Mouse (Mus musculus) 3134 (cell line): ENCODE measurements around the gene Gm10644.
A peak's percentile ranks its signal among the peaks of the same experiment; 100 is the strongest.
"Not testable (repeated sequence)": the region's sequence is repeated elsewhere in the genome, so short reads cannot be mapped to it uniquely, and the experiment has no call there.

ENCODE experiments used
- DNase-seq: peaks from one replicate; pipeline ENCODE4 v3.0.0-alpha.2; 2011; ENCODE audit warnings: low spot score; ENCODE audit not compliant: insufficient read length; ENCODE audit errors: extremely low read depth

Gm10644 gene

DNA sequence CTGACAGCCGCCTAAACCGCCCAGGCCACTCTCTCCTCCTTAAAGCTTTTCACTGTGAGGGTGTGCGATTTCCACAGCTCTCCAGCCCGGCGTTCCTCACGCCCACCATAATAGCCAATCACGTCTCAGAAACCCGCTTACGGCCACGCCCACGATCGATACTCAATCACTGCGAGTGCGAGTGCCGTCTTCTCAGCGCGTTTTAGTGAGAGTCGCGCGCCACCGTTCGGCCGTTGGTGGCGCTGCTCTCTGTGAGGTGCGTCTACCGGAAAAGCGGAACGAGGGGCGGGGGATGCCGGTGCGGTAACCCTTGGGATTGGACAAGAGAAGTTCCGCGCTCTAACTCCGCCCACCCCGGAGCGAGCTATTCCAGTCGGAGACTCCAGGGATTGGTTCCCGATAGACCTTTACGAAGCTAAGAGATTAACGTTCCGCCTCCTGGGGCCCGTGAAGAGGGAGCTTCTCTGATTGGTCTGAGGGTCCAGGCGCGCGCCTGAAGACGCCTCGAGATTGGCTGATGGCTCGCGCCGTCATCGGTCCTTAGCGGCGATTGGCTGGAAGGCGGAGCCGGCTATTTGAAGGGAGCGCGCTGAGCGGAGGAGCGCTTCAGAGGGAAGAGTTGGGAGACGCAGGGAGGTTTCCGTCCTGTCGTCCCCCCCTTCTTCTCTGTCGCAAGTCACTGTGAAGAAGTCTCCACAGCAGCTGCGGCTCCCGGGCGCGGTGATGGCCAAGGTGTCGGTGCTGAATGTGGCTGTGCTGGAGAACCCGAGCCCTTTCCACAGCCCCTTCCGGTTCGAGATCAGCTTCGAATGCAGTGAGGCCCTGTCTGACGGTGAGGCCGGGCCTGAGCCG is at the start of gene Gm10644, which contains the start of gene Asf1b:
TSS of gene Gm10644 (minus strand) at position 100 of the 852 bp plus-strand sequence.
TSS of gene Asf1b (plus strand) at position 402 of the 852 bp plus-strand sequence.
- DNase-seq: peak; percentile 99

DNA sequence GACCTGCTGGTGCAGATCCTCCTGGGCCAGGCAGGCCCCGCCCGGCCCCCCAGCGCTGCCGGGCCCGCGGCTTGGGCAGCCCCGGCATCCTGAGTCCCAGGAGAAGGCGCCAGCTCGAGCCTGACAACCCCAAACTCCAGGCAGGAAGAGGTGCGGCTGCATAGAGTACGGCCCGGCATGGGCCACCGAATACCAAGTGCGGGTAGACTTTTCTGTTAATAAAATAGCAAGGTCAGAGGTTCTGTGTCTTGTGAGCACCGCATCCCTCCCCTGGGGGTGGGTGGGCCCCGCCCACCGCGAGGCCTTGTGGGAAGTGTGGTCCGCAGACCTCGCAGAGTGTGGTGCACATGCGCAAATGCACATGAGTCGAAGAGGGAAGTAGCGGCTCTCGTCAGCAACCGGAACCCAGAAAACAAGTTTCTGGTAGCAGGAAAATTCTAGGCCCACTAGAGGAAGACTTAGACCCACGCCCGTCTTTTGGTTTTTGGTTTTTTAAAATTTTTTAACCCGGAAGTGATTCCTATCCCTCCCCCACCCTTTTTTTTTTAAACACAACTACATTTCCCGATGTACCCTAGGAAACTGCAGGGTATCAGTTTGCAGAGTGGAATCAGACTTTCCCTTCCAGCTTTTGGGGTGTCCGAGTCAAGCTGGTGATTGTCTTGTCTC is 49.7 kb upstream of the Gm10644 start:
- DNase-seq: peak; percentile 98

DNA sequence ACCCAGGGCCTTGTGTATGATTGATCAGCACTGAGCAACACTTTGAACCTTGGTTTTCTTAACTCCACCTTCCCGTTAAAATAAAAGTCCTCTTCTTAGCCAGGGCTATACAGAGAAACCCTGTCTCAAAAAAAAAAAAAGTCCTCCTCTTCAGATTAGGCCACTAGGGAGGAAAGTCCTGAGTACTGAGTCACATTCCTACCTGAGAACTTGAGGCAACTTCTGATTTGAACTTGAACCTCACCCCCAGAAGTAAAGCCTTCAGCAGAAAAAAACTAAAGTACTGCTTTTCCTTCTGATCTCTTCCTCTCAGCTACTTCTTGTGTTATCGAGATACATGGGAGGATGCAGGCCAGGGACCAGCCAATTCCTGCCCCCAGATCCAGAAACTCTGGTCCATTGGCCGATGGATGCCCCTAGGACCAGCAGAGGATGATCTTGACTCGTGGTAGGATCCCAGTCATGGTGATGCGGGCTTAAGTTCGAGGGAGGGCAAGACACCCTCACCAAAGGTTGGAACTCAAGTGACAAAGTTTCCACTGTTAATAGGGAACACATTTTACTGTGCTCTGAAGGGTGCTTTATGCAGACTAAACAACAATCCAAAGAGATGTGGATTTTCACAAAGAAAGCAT is 48.7 kb upstream of the Gm10644 start:
- DNase-seq: no peak

DNA sequence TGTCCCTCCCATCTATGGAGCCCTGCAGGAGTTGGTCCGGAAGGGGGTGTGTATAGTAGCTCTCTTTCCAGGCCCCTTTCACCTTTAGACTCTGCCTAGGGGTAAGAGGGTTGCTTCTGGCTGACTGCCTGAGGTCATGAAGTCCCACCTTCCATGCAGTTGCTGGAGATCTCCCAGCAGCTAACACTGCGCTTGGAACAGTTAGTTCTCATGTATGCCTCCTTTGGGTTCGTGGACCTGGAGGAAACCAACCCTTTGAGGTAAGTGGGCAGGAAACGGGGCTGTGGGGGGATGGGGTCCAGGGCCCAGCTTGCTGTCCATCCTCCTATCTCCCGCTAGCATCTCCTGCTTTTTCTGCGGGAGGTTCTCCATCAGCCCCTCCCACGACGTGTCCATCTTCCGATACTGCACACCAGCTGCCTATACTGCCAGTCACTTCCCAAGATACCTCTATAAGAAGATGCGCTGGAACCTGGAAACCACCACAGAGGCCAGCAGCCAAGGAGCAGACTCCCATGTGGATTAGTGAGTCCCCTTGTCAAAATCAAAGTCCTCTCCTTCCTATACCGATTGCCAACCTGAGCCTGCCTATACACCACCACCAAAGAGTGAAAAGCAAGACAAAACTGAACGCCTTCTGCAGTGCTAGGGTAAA is 48.1 kb upstream of the Gm10644 start:
- no peak for DNase-seq

DNA sequence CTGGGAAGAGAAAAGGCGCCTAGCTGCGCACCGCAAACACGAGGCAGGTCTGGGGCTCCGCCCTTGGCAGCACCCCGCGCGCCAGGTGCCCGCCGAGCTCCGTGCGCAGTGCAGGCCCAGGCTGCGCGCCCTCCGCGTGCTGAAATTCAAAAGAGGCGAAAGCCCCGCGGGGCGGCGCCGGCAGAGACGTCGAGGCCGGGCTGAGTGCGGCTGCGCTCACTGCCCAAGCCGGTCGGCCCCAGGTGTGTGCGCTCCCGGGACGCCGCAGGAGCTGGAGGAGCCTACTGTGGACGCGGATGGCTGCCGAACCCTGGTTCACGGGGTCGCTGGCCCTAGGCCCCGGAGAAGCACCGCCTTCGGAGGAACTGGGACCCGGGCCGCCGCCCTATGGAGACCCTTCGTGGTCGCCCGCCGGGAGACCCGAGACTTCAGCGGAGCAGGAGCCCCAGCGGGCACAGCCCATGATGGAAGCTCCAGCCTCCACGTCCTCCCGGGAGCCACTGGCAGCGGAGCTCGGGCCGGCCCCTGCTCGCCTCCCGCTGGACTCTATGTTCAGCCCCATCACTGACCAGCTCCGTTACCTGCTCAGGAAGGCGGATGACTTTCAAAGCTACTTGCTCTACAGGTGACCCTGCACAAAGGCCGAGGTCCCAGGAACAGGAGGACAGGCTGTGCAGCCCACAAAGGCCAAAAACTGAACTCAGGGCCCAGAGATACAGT is 46.4 kb upstream of the Gm10644 start, which contains the start of gene 1700067K01Rik:
TSS of gene 1700067K01Rik (plus strand) at position 222 of the 720 bp plus-strand sequence.
- DNase-seq: no peak

DNA sequence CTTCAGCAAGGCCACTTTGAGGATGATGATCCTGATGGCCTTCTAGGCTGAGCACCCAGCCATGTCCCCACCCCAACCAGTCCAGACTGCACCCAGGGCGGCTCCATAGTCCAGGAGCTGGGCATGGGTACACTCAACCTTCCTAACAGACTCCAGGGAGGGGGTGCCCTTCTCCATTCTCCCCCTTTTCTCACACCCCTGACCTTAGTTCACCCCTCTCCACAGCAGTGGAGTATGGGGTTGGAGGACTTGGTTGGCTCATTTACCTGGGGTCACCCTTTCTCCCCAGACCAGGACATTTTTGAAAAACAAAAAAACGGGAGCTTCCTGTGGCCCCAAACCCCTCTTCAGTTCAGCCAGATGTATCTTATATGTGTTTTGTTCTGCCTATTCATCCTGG is 44.8 kb upstream of the Gm10644 start:
- DNase-seq: no peak

DNA sequence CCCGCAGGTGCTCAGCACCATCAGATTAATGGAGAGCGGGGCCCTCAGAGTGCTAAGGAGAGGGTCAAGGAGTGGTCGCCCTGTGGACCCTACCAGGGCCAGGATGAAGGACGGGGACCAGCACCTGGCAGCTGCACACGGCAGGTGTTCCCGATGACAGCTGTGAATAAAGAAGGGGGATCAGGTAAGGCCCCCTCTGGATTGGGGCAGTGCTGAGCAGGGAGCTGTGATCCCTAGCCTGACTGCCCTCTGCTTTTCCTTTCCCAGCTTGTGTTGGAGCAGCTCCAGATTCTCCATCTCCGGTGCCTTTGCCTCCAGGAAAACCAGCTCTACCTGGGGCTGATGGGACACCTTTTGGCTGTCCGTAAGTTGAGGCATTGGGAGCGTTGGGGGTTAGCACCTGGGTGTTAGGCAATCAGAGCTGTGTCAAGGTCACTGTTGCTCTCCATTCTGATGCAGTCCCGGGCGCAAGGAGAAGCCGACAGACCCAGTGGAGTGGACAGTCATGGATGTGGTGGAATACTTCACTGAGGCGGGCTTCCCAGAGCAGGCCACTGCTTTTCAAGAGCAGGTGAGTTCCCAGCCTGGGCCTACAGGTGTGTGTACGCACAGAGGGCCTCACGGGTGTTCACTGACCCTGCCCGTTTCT is 44.2 kb upstream of the Gm10644 start:
- no peak for DNase-seq

DNA sequence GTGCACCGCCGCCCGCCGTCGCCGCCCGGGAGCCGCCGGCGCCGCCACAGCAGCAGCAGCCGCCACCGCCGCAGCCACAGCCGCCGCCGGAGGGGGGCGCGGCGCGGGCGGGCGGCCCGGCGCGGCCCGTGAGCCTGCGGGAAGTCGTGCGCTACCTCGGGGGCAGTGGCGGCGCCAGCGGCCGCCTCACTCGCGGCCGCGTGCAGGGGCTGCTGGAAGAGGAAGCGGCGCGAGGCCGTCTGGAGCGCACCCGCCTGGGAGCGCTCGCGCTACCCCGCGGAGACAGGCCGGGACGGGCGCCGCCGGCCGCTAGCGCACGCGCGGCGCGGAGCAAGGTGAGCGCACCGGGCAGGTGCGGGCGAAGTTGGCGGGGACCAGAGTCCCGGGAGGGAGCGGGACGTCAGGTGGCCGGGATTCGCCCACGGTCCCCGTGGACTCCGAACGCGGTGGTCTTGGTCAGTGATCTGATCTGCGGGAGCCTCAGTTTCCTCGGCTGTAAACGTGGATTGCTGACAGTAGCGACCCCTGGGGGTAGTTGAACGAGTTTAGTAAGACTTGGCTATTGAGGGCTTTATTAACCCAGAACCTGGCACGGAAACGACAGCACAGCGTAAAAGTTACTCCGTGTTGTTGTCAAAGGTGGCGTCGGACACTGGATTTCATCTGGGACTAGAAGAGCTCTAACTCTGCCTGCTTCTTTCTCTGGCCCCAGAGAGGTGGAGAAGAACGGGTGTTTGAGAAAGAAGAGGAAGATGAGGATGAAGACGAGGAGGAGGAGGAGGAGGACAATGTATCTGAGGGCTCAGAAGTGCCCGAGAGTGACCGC is 43.4 kb upstream of the Gm10644 start:
- DNase-seq: peak; percentile 81

DNA sequence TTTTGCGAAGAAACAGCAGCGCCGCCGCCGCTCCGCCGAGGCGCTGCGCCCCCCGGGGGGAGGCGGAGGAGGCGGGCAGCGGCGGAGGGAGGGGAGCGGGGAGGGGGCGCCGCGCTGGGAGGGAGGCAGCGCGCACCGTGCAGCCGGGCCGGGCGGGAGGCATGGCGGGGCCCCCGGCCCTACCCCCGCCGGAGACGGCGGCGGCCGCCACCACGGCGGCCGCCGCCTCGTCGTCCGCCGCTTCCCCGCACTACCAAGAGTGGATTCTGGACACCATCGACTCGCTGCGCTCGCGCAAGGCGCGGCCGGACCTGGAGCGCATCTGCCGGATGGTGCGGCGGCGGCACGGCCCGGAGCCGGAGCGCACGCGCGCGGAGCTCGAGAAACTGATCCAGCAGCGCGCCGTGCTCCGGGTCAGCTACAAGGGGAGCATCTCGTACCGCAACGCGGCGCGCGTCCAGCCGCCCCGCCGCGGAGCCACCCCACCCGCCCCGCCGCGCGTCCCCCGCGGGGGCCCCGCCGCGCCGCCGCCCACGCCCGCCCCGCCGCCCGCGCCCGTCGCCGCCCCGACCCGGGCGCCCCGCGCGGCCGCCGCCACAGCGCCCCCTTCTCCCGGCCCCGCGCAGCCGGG is 42.6 kb upstream of the Gm10644 start, which contains the start of gene Samd1:
TSS of gene Samd1 (plus strand) at position 162 of the 631 bp plus-strand sequence.
- peak; percentile 60 for DNase-seq

DNA sequence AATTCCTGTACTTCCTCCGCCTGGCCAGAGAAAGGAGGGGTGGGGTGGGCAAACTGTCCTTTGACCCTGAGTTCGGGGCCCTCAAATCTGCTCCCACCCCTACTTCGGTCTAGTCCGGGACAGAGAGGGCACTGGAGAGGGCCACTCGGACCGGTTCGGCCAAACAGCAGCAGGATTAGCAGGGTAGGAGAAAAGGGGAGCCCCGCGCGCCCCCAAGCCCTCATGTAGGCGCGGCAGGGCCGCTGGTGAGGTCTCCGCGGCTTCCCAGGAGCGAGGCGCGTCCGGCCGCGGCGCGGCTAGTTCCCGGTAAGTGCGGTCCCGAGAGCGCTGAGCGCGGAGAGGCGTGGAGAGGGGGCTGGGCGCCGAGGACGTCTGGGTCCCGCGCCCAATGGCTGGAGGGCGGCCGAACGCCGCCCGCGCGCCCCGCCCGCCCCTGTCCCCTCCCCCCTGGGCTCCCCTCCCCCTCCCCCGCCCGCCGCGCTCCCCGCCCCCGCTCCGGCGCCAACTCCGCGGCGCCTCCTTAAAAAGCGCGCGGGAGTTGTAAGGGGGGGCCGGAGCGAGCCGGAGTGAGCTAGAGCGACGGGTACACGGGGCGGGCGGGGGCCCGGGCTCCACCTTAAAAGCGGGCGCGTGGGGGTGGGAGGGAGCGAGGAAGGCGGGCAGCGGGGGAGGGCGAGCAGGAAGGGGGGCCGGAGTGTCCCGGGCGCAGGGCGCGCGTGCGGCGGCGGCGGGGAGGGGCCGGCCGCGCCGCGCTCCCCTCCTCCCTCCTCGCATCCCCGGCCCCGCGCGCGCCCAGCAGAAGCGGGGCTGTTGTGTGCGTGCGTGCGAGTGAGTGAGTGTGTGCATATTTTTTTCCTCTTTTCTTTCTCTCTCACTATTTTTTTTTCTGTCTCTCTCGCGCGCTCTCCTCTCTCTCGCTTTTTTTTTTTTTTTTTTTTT is 41.8 kb upstream of the Gm10644 start:
- DNase-seq: peak; percentile 84

DNA sequence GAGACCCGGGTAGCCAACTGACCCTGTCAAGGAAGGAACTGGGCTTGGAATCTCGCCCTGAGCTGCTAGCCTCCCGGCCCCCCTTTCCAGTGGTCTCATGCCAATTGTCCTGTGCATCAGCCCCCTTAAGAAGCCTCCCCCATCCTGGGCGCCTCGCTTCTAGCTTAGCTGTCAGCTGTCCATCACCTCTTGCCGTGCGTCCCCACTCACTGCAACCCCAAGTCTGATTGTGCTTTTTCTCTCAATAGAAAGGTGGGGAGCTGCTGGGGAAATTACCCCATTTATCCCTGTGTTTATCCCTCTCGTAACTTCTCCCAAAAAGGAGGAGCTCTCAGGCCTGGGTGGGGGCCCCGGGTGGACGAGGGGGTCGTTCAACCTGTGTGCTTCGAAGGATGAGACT is 41.0 kb upstream of the Gm10644 start:
- no peak for DNase-seq

DNA sequence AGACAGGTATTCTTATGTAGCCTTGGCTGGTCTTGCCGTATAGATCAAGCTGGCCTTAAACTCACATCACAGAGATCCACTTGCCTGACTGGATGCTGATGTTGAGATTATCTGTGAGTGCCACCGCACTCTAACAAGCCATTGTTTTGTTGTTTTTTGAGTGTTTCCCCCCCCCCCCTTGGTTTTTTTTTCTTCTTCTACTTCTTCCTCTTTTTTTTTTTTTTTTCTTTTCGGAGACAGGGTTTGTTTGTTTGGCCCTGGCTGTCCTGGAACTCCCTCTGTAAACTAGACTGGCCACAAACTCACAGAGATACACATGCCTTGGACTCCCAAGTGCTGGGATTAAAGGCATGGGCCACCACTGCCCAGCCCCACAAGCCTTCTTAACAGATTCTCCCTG is 39.0 kb upstream of the Gm10644 start:
- DNase-seq: no peak

DNA sequence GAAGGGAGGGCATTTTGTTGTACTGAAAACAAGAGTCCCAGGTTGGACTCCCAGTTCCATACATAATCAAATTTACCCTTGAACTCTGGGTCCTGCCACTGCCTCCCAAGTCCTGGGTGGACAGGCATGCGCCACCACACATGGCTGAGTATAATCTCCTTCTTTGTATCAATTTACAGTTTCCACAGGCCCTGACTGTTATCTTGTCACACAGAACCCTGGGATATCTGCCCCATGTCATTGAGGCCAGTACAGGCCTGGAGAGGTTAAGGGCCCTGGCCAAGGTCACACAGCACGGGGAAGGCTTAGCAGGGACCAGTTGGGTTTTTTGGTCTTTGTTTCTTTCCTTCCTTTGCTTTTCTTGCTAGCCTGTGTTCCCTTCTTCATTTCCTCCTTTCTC is 37.5 kb upstream of the Gm10644 start:
- no peak for DNase-seq

DNA sequence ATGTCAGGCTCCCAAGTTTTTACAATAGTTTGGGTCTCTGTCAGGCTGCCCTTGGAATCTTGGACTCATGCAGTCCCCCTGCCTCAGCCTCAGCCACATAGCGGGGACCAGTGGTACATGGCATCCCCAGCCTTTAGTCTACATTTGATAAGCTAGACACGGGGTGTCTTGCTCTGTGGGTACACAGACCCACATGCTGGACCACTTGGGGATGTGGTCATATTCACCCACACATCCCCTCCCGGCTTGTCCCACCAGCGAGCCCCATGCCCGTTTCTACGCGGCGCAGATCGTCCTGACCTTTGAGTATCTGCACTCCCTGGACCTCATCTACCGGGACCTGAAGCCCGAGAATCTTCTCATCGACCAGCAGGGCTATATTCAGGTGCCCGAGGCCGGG is 35.2 kb upstream of the Gm10644 start:
- DNase-seq: no peak

DNA sequence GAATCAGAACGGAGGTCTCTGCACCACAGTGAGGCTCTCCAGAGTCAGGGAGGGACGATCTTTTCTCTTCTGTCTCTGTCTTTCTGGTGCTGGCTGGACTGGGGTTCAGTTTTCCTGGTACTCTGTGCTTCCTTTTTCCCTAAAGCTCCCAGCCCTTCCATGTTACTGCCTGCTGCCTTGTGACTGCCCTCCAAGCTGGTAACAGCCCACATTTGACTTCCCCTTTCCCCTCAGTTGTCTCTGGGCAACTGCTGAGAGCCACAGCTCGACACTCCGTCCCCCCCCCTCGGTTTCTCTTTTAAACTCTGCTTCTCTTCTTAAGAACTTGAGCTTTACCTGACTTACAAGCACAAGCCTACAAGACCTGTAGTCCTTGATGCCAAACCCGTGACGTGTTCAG is 34.2 kb upstream of the Gm10644 start:
- no peak for DNase-seq

DNA sequence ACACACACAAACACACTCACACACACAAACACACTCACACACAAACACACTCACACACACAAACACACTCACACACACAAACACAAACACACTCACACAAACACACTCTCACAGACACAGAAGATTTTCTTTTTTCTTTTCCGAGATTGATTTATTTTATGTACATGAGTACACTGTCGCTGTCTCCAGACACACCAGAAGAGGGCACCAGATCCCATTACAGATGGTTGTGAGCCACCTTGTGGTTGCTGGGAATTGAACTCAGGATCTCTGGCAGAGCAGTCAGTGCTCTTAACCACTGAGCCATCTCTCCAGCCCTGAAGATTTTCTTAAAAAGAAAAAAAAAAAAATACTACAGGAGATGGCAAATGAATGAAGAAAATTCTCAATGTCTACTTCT is 28.2 kb upstream of the Gm10644 start:
- DNase-seq: not testable (repeated sequence)

DNA sequence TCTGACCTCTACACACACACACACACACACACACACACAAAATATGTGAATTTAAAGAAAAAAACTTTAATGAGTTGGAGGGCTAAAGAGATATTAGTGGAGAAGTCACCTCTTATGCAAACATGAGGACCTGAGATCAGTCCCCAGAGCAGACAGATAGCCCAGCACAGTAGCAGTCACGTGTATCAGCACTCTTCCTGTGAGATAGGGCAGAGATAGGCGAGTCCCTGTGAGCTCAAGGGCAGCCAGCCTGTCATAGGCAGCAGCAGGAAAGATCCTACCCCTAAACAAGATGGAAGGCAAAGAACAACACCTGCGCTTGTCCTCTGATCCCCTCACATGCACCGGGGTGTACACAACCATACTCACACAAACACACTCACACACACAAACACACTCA is 27.4 kb upstream of the Gm10644 start:
- DNase-seq: no peak
